Mouse (Mus musculus) macrophage (primary cell): ENCODE measurements around the gene Gm37240. TPM values are rescaled to one million over a fixed set of nuclear protein-coding genes. Genes with fewer than 3 reads are reported as not detected.

Experiments
- H3K27ac ChIP-seq: fragments of 350-480 bp; formaldehyde crosslinking; 2 replicates; pipeline ENCODE4 v1.9.0; 2021
- H3K36me3 ChIP-seq: fragments of 350-480 bp; formaldehyde crosslinking; 2 replicates; pipeline ENCODE4 v1.9.0; 2021; ENCODE audit errors: inconsistent target
- H3K4me3 ChIP-seq: fragments of 350-480 bp; formaldehyde crosslinking; 2 replicates; pipeline ENCODE4 v1.9.0; 2021; ENCODE audit errors: inconsistent target
- H3K79me2 ChIP-seq: fragments of 350-480 bp; formaldehyde crosslinking; 2 replicates; pipeline ENCODE4 v1.9.0; 2021; ENCODE audit errors: inconsistent target
- WGBS: methylation state at CpG from one replicate; pipeline ENCODE4 v1.1.7; 2026; ENCODE audit warnings: inconsistent platforms; ENCODE audit not compliant: missing documents; 5-methylcytosine and 5-hydroxymethylcytosine counted together
- polyA plus RNA-seq: library from polyadenylated mRNA; stranded (reverse); fragments of 250-400 nt; gene quantifications from 3 replicates; pipeline ENCODE4 v1.2.4, GENCODE M21; 2018; ENCODE audit warnings: inconsistent platforms

The Gm37240 gene
- polyA plus RNA-seq, 1 experiment from 2014 or later: not detected

DNA sequence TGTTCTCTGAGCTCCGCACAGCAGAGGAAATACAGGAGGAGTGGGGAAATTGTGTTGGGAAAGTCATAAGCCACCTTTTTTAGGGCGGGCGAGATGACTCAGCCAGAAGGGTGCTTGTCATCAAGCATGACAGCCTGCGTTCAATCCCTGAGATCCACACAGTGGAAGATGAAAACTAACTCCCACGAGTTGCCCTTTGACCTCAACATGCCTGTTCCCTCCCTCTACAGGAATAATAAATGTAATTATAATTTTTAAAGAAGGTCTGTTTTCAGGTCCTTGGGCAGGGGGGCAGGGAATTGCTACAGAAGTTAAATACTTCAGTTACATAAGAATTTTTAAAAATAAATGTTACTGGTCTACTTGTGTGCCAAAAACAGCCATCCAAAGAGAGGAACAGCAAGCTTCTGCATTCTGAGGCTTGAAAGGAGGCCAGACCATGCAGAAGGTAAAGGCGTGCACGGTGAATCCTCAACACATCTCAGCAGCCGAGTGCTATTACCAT lies 902.1 kb downstream of the Gm37240 start:
- no peak overlapping the region for H3K4me3 ChIP-seq
- no peaks in the 10 kb centered on the region for H3K36me3 ChIP-seq
- H3K27ac ChIP-seq: no peak overlapping the region
- WGBS: 82% methylated on average over 8 of the region's 8 CpGs
- no peaks in the 10 kb centered on the region for H3K79me2 ChIP-seq

DNA sequence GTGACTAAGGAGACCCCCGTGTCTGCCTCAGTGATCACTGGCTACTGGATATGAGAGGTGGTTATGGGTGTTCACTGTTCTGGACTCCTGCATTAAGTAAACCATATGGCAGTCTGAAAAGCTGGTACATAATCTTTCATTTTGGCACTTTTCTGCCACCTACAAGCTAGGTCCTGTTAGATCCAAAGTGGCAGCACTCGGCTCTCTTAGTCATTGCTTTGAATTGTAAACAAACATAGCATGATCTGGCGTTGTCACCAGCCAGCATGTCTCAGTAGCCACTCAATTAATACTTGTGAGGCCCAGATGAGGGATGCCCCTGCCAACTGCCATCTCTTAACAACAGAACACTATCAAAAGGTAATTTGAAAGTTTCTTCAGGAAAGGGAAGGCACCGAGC lies 904.6 kb downstream of the Gm37240 start:
- 95% methylated on average over 4 of the region's 4 CpGs for WGBS
- peaks cover 18% of the 10 kb centered on the region; the same call in 1 of the 2 replicates for H3K36me3 ChIP-seq

GRCm38 (mm10) chr3:84980158-84980557 lies 907.2 kb downstream of the Gm37240 start:
- no peak overlapping the region for H3K4me3 ChIP-seq
- H3K36me3 ChIP-seq: peaks cover 42% of the 10 kb centered on the region
- H3K27ac ChIP-seq: no peak overlapping the region
- no peaks in the 10 kb centered on the region for H3K79me2 ChIP-seq
- WGBS: 96% methylated on average over 2 of the region's 2 CpGs

More for the DNA sequence above, 904.6 kb downstream of the Gm37240 start:
- no peaks in the 10 kb centered on the region for H3K79me2 ChIP-seq
- H3K4me3 ChIP-seq: no peak overlapping the region
- H3K27ac ChIP-seq: no peak overlapping the region

DNA sequence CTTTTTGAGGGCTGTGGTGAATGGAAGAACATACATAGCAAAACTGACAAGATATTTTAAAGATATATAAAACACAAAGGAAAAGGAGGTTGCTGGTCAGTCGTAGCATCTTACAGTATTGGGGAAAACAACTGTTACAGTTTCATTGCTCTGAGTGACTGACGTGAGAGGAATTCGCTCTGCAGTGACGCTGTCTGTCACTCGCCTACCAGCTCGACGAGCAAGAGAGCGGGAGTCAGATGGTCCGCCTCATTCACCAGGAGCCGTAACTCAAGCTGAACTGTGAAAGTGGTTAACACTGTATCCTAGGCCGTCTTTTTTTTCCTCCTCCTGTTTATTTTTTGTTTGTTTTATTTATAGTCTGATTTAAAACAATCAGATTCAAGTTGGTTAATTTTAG lies 908.6 kb downstream of the Gm37240 start:
- Histone ChIP-seq H3K36me3 (peaks cover 57% of the 10 kb centered on the region), H3K4me3 (no peak overlapping the region), H3K27ac (no peak overlapping the region), H3K79me2 (no peaks in the 10 kb centered on the region)
- WGBS: 90% methylated on average over 7 of the region's 11 CpGs

DNA sequence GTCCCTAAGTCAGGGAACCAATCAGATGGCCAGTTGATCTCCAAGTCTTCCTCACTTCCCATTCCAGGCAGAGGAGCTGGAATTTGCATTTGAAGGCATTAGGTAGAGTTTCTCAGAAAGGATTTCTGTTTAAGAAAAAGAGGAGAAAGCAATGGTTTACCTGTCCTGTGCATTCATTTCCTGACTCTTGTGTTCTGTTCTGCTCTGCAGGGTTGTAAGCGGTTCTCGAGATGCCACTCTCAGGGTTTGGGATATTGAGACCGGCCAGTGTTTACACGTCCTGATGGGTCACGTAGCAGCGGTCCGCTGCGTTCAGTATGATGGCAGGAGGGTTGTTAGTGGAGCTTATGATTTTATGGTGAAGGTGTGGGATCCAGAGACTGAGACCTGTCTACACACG lies 913.1 kb downstream of the Gm37240 start:
- H3K79me2 ChIP-seq: no peaks in the 10 kb centered on the region
- H3K4me3 ChIP-seq: no peak overlapping the region
- peaks cover 84% of the 10 kb centered on the region for H3K36me3 ChIP-seq
- WGBS: 91% methylated on average over 9 of the region's 9 CpGs
- H3K27ac ChIP-seq: no peak overlapping the region

DNA sequence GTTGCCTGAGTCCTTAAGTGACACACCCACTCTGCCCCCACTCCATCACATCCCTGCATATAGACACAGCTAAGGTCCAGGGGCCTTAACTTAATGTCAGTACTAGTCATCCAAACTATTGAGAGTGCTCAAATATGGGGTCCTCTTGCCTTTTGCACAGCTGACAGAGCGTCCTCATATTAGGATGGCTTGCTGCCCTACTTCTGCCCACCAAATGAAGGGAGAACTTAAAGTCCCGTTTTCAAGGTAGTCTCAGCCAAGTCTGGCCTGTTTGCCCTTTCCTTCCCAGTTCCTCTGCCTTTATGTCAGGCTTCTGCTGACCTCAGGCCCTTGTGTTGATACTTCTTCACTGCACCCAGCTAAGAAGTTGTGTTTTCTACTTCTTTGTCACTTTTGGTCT lies 914.4 kb downstream of the Gm37240 start:
- no peak overlapping the region for H3K4me3 ChIP-seq
- no peak overlapping the region for H3K27ac ChIP-seq
- 100% methylated on average over 2 of the region's 2 CpGs for WGBS
- peaks cover 78% of the 10 kb centered on the region for H3K36me3 ChIP-seq
- H3K79me2 ChIP-seq: no peaks in the 10 kb centered on the region

DNA sequence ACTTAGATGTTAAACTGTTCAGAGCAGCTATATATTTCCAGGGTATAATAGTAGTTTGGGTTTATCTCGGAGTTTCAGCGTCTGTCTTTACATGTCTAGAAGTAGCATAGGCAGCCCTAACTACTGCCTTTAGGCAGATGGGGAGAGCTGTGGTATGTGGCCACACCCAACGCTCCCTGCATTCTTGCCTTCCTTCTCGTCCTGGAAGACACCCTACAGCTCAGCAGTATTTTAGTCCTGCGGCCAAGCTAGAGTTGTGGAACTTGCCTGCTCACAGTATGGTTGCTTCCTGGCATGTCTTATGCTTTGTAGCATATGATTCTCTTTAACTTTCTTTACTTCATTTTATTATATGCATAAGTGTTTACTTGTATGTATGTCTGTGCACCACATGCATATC lies 915.8 kb downstream of the Gm37240 start:
- peaks cover 67% of the 10 kb centered on the region for H3K36me3 ChIP-seq
- no peak overlapping the region for H3K4me3 ChIP-seq
- WGBS: 94% methylated on average over 5 of the region's 5 CpGs

DNA sequence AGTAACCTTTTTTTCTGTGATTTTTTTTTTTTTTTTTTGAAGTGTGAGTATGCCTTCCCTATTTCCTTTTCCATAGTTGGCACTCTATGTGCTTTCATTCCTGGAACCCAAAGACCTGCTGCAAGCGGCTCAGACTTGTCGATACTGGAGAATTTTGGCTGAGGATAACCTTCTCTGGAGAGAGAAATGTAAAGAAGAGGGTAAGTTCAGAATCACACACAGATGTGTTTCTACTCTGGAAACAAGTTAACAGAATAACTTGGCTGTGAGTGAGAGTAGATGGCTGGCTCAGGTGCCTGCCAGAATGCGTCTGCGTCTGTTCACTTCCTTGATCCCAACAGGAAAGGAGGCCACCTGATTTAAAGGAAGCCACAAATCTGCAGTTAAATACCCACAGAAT lies 920.0 kb downstream of the Gm37240 start:
- H3K79me2 ChIP-seq: no peaks in the 10 kb centered on the region
- 95% methylated on average over 4 of the region's 4 CpGs for WGBS
- peaks cover 42% of the 10 kb centered on the region for H3K36me3 ChIP-seq
- H3K4me3 ChIP-seq: no peak overlapping the region
- H3K27ac ChIP-seq: no peak overlapping the region

More for the DNA sequence above, 915.8 kb downstream of the Gm37240 start:
- H3K79me2 ChIP-seq: no peaks in the 10 kb centered on the region
- no peak overlapping the region for H3K27ac ChIP-seq

DNA sequence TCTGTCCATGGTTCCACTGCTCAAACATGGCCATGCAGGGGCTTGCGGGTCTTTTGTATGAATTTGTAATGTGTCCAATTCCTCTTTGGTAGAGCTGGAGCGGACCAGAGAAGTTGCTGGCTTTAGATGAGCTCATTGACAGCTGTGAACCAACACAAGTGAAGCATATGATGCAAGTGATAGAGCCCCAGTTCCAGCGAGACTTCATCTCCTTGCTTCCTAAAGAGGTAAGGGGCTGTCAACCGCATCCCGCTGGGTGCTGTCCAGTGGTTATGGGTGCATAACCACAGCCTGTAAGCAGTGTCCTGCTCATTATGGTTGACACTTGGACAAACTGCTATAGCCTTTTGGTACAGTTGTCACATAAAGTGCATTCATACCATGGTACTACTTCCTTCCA lies 922.2 kb downstream of the Gm37240 start:
- H3K27ac ChIP-seq: no peak overlapping the region
- 98% methylated on average over 5 of the region's 5 CpGs for WGBS
- peaks cover 24% of the 10 kb centered on the region for H3K36me3 ChIP-seq
- H3K4me3 ChIP-seq: no peak overlapping the region
- H3K79me2 ChIP-seq: no peaks in the 10 kb centered on the region

GRCm38 (mm10) chr3:84955857-84956256 lies 931.5 kb downstream of the Gm37240 start:
- H3K79me2 ChIP-seq: peaks cover 33% of the 10 kb centered on the region; the same call in 1 of the 2 replicates
- no peak overlapping the region for H3K27ac ChIP-seq
- H3K4me3 ChIP-seq: no peak overlapping the region
- H3K36me3 ChIP-seq: peaks cover 23% of the 10 kb centered on the region; the same call in 1 of the 2 replicates
- 87% methylated on average over 4 of the region's 4 CpGs for WGBS

- 95% methylated on average over 8 of the region's 8 CpGs for WGBS
- Histone ChIP-seq H3K4me3 (no peak overlapping the region), H3K79me2 (peaks cover 40% of the 10 kb centered on the region; the same call in 1 of the 2 replicates), H3K36me3 (peaks cover 23% of the 10 kb centered on the region; the same call in 1 of the 2 replicates), H3K27ac (no peak overlapping the region)
Observed at GRCm38 (mm10) chr3:84955011-84955775, 932.1 kb downstream of the Gm37240 start.

DNA sequence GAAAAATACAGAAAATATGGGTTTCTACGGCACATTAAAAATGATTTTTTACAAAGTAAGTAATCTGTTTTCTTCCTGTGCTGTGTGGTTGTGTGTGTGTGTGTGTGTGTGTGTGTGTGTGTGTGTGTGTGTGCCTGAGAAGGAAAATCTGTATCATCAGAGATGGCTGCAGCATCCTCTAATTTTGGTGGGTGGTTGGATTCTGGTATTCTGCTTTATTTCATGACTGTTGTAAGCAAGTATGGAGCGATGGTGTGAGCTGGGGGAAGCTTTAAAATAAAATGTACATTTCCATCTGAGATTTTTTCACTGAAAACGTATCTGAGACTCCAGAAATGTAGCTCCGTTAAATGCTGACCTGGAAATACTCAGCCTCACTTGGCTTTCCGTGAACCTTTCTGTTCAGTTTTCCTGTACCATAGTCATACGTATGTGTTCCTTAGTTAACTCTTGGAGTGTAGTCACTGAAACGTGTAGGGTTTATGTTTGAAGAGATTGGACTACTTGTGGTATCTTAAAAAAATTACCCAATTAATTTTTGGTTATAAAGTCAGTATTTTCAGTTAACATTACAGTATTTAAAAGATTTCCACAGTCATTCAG lies 934.6 kb downstream of the Gm37240 start:
- over 99% methylated on average over 7 of the region's 7 CpGs for WGBS
- Histone ChIP-seq H3K27ac (no peak overlapping the region), H3K4me3 (no peak overlapping the region)

DNA sequence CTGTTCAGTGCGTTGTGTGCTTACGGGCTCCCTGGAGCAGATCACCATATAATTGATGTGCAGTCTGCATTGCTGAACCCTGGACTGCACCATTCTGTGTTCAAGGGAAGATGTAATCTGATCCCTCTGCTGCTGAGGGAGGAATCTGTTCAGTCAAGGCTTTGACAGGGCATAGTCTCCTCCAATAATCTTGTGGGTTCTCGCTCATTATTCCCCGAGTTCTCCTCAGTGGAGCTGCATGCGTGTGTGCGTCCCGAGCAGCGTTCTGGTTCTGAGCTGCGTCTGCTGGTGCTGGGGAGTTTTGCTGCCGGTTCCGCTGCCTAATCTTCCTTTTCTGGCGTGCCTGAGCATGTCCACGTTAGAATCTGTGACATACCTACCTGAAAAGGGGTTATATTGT lies 935.2 kb downstream of the Gm37240 start:
- H3K36me3 ChIP-seq: peaks cover 5% of the 10 kb centered on the region; the same call in 1 of the 2 replicates
- H3K27ac ChIP-seq: no peak overlapping the region
- H3K79me2 ChIP-seq: peaks cover 71% of the 10 kb centered on the region
- no peak overlapping the region for H3K4me3 ChIP-seq
- WGBS: 95% methylated on average over 13 of the region's 13 CpGs

More for the DNA sequence above, 934.6 kb downstream of the Gm37240 start:
- Histone ChIP-seq H3K36me3 (peaks cover 5% of the 10 kb centered on the region; the same call in 1 of the 2 replicates), H3K79me2 (peaks cover 65% of the 10 kb centered on the region)

GRCm38 (mm10) chr3:84951698-84952097 lies 935.6 kb downstream of the Gm37240 start:
- no peak overlapping the region for H3K4me3 ChIP-seq
- H3K27ac ChIP-seq: no peak overlapping the region
- H3K36me3 ChIP-seq: peaks cover 5% of the 10 kb centered on the region; the same call in 1 of the 2 replicates
- H3K79me2 ChIP-seq: peaks cover 75% of the 10 kb centered on the region
- 89% methylated on average over 2 of the region's 2 CpGs for WGBS

DNA sequence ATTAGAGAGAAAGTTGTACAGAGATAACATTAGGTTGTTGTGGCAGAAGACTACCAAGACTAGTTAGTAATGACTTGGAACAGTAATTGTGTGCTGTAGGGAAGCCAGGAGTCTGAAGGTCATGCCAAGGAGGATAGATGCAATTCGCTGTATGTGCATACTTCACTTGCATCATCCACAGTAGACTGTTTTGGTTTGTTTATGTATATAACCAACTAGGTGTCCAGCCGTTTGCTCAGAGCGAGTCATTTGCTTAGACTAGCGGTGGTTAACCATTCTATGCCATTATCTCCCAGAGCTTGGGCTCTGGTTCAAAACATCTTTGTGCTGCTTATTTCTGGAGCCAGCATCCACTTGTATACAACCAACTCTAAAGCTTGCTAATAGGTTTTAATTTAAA lies 937.9 kb downstream of the Gm37240 start:
- WGBS: 98% methylated on average over 4 of the region's 4 CpGs
- peaks cover 91% of the 10 kb centered on the region for H3K79me2 ChIP-seq

More for the DNA sequence above, 937.9 kb downstream of the Gm37240 start:
- Histone ChIP-seq H3K27ac (no peak overlapping the region), H3K4me3 (no peak overlapping the region), H3K36me3 (no peaks in the 10 kb centered on the region)
